Mouse (Mus musculus) small intestine, adult 2 months (tissue): Measurements from ENCODE around the gene Bpifb6. TPM values are rescaled to one million over a fixed set of nuclear protein-coding genes. Genes with fewer than 3 reads are reported as not detected.

Experiments
- H3K27ac ChIP-seq: fragments of 200-500 bp; 2 replicates; pipeline ENCODE4 v1.5.1; 2012; ENCODE audit warnings: low read depth, low read length, control low read depth, inconsistent platforms; ENCODE audit not compliant: insufficient read depth
- H3K27me3 ChIP-seq: fragments of 200-500 bp; 2 replicates; pipeline ENCODE4 v1.6.1; 2012; ENCODE audit warnings: mild to moderate bottlenecking, moderate library complexity, low read length, inconsistent platforms; ENCODE audit not compliant: control insufficient read depth, insufficient read depth
- H3K36me3 ChIP-seq: fragments of 200-500 bp; 2 replicates; pipeline ENCODE4 v1.6.1; 2012; ENCODE audit warnings: mild to moderate bottlenecking, low read length, control low read depth, inconsistent platforms; ENCODE audit not compliant: control insufficient read depth, insufficient read depth
- H3K4me1 ChIP-seq: fragments of 200-500 bp; 2 replicates; pipeline ENCODE4 v1.6.1; 2012; ENCODE audit warnings: low read length, inconsistent platforms, mixed read lengths; ENCODE audit not compliant: control insufficient read depth, insufficient read depth, insufficient read length
- H3K4me3 ChIP-seq: fragments of 200-500 bp; 2 replicates; pipeline ENCODE4 v1.5.1; 2012; ENCODE audit warnings: low read depth, mild to moderate bottlenecking, control low read depth, inconsistent platforms, low read length, moderate library complexity
- CTCF ChIP-seq: fragments of 200-500 bp; IDR thresholded peaks from 2 replicates; pipeline ENCODE4 v1.5.1; 2012; ENCODE audit warnings: low read depth, mild to moderate bottlenecking, control low read depth, inconsistent platforms, low read length, moderate library complexity, mixed read lengths; ENCODE audit not compliant: insufficient replicate concordance, insufficient read length; ENCODE audit errors: extremely low read depth
- POLR2A ChIP-seq: fragments of 200-500 bp; IDR thresholded peaks from 2 replicates; pipeline ENCODE4 v1.6.1; 2012; ENCODE audit warnings: low read depth, mild to moderate bottlenecking, control low read depth, inconsistent platforms, low read length, moderate library complexity
- WGBS: fragments of 180-500 bp; shearing (Covaris S2); methylation state at CpG from one replicate; pipeline ENCODE4 v1.1.7; 2018; 5-methylcytosine and 5-hydroxymethylcytosine counted together
- polyA plus RNA-seq: library from polyadenylated mRNA; depleted of rRNA; stranded (reverse); fragments of >200 nt; gene quantifications from 2 replicates; pipeline ENCODE4 v1.2.3, GENCODE M21; 2012

The Bpifb6 gene
- polyA plus RNA-seq, 1 experiment: not detected

- Histone ChIP-seq H3K4me1 (no peaks in the 10 kb centered on the region), H3K27me3 (no peaks in the 10 kb centered on the region), H3K36me3 (no peaks in the 10 kb centered on the region), H3K27ac (no peak overlapping the region), H3K4me3 (no peak overlapping the region)
- TF ChIP-seq POLR2A: no peak
- peak; percentile 68; the same call in 1 of the 2 replicates for TF ChIP-seq CTCF
- WGBS: 39% methylated on average over 3 of the region's 3 CpGs
These were observed 29.8 kb downstream of the Bpifb6 start for GRCm38 (mm10) chr2:153929871-153930413.

GRCm38 (mm10) chr2:153931125-153931524 lies 30.9 kb downstream of the Bpifb6 start:
- no peak overlapping the region for H3K27ac ChIP-seq
- WGBS: 73% methylated on average over 6 of the region's 6 CpGs
- no peaks in the 10 kb centered on the region for H3K4me1 ChIP-seq
- no peaks in the 10 kb centered on the region for H3K27me3 ChIP-seq
- TF ChIP-seq POLR2A: no peak
- no peak for TF ChIP-seq CTCF
- no peaks in the 10 kb centered on the region for H3K36me3 ChIP-seq
- no peak overlapping the region for H3K4me3 ChIP-seq

- no peaks in the 10 kb centered on the region for H3K4me1 ChIP-seq
- no peak overlapping the region for H3K4me3 ChIP-seq
- no peak overlapping the region for H3K27ac ChIP-seq
- H3K36me3 ChIP-seq: no peaks in the 10 kb centered on the region
- 76% methylated on average over 6 of the region's 6 CpGs for WGBS
- no peaks in the 10 kb centered on the region for H3K27me3 ChIP-seq
- no peak for TF ChIP-seq CTCF
- TF ChIP-seq POLR2A: no peak
These were observed 33.1 kb downstream of the Bpifb6 start for GRCm38 (mm10) chr2:153933311-153933710.

- Histone ChIP-seq H3K4me1 (no peaks in the 10 kb centered on the region), H3K27ac (no peak overlapping the region), H3K4me3 (no peak overlapping the region), H3K36me3 (no peaks in the 10 kb centered on the region), H3K27me3 (no peaks in the 10 kb centered on the region)
- WGBS: 82% methylated on average over 6 of the region's 6 CpGs
- TF ChIP-seq CTCF: no peak
- no peak for TF ChIP-seq POLR2A
These were observed 35.2 kb downstream of the Bpifb6 start for GRCm38 (mm10) chr2:153935348-153935747.

- 69% methylated on average over 5 of the region's 5 CpGs for WGBS
- Histone ChIP-seq H3K36me3 (no peaks in the 10 kb centered on the region), H3K4me1 (no peaks in the 10 kb centered on the region), H3K27ac (no peak within 1 kb of the TSS), H3K27me3 (no peaks in the 10 kb centered on the region), H3K4me3 (no peak within 1 kb of the TSS)
- TF ChIP-seq POLR2A (no peak), CTCF (no peak)
These were observed 37.7 kb downstream of the Bpifb6 start, which contains the start of gene Bpifb4 for GRCm38 (mm10) chr2:153937843-153938242. Gene Bpifb4 (plus strand): TSS chr2:153938212.

- Histone ChIP-seq H3K27me3 (no peaks in the 10 kb centered on the region), H3K27ac (no peak overlapping the region), H3K36me3 (no peaks in the 10 kb centered on the region), H3K4me1 (no peaks in the 10 kb centered on the region), H3K4me3 (no peak overlapping the region)
- peak; percentile 78; the same call in 1 of the 2 replicates for TF ChIP-seq CTCF
- no peak for TF ChIP-seq POLR2A
- 32% methylated on average over 3 of the region's 3 CpGs for WGBS
These were observed 43.3 kb downstream of the Bpifb6 start for GRCm38 (mm10) chr2:153943537-153943936.

GRCm38 (mm10) chr2:153944567-153944966 lies 44.4 kb downstream of the Bpifb6 start:
- no peak overlapping the region for H3K4me3 ChIP-seq
- H3K4me1 ChIP-seq: no peaks in the 10 kb centered on the region
- H3K27me3 ChIP-seq: no peaks in the 10 kb centered on the region
- no peaks in the 10 kb centered on the region for H3K36me3 ChIP-seq
- TF ChIP-seq CTCF: no peak
- TF ChIP-seq POLR2A: no peak
- 72% methylated on average over 8 of the region's 8 CpGs for WGBS
- H3K27ac ChIP-seq: no peak overlapping the region
